Mouse (Mus musculus) mature B cell (primary cell): ENCODE data around the gene Kif17.

Experiments
- in situ Hi-C: fragments of 300-500 bp; cut with MboI; formaldehyde crosslinking; loops from 2 replicates; pipeline ENCODE4 v1.14.3; 2019

Kif17 gene

DNA sequence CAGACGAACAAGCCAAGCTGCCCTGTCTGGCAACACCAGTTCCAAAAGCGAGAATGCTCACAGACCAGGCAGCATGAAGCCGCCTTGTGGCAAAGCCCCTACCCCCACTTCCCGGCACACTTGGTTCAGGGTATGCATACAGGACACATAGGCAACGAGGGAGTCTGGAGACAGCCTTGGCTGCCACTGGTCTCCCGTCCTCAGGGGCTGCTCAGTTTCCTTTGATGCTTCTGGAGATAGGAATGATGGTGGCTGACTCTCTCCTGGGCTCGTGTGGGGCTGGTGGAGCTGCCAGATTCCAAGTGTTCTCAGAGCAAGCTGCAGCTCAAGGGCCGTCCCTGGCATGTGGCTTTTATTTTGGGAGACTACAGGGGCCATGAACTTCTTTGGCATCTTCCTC lies 91.2 kb downstream of the Kif17 start:
- in situ Hi-C loops, result no loop called here

DNA sequence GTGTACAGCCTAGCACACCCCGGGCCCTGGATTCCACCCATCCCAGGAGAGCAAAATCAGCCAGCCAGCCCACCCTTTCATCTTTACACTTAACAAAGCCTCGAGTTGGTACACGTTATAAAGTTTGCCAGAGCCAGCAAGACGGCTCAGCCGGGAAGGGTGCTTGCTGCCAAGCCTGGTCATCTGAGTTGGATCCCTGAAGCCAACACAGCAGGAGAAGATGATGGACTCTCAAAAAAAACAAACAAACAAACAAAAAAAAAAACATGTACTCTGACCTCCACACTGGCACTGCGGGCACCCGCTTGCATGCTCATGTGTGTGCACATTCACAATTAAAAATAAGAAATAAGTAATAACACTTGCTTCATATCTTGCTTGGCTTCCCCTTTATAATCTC lies 91.8 kb downstream of the Kif17 start:
- in situ Hi-C loops, result no loop called here

DNA sequence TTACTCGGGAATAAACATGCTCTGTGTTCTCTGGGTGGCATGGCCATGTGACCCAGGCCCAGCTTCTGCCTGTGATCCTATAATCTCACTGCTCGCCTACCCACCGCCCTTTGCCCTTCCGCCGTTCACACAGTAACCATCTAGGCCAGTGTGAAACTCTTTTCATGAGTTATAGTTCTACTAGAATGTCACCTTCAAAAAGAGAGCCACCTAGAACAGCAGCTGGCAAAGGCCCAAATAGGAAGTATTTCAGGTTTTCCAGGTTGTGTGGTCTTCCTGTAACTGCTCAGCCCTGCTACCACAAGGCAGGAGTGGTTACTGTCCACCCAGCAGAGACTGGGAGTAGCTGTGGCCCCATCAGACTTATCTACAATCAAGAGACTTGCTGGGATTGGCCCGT lies 92.5 kb downstream of the Kif17 start:
- in situ Hi-C loops, result no loop called here

DNA sequence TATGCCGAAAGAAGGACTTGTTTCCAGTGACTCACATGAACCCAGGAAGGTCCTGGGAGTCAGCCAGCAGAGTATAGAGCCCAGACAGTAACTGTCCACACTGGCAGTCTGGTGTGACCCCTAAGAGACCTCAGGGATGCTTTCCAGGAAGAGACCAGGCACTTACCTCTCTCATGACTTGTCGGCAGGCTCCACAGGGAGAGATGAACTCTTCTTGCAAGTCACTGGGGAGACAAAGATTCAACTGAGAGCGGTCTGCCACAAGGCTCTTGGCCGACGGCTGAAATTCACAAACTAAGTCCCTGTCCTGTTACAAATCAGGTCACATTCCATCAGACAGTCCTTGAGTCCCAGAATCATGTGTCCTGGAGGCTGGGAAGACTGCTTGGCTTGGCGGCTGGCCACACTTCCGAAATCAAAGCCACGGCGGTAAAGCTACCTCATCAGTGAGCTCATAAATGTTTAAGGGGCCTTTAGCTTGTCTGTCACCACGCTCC lies 93.2 kb downstream of the Kif17 start:
- in situ Hi-C loops, result no loop called here

DNA sequence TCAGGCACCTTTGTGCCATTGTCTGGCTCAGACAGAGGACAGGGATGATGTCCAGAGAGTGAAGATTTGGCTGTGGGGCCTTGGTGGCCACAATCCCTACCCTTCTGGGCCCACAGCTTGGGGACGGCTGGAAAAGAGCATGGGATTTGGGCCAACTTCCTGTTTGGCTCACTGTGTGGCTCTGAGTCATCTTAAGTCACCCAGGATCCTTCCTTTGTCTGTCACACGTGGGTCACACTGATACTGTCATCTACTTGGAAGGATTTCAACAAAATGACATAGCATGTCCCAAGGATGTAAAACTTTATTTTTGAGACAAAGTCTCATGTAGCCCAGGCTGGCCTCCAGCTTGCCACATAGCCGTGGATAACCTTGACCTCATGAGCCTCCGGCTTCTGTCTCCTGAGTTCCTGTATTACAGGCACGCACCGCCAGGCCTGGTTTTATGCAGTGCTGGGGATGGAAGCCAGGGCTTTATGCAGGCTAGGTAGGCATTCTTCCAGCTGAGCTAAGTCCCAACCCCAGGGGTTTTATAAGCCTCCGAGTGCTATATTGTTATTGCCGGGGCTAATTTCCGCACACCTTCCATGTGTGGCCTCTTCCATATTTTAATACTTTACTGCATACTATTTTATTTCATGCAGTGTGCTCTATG lies 94.8 kb downstream of the Kif17 start:
- in situ Hi-C loops, result no loop called here

DNA sequence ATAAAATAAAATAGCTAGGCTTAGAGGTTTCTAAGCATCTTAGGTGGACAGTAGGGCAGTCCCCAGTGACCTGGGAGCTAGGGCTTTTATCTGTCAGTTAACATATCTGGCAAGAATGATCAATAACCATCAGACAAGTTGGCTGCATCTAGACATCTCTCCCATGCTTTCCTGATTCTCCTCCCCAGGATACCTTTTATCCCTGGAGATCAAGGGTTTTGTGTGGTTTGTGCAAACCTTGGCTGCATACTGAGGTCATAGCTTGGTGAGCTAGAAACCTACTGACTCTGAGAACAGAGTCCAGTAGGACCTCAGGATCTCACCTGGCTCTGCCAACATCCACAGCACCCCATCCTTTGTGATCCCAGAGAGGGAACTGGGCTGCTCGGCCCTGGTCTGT lies 97.0 kb downstream of the Kif17 start:
- in situ Hi-C loops, result no loop called here

DNA sequence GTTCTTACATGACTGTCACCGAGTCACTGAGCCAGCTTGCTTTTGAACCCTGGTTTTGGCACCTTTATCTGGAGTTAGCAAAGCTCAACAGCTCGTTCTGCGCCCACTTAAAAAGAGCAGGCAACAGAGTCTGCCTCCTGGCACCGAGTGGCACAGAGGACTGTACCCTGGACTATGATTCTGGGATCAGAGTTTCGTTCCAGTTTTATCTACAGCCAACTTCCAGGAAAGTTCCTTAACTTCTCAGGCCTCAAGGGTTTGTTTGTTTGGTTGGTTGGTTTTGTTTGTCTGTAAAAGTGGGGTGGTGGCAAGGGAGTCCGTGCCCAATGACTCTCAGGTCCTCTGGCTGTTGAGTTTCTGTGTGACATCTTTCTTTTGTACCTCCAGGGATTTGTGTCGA lies 98.5 kb downstream of the Kif17 start:
- in situ Hi-C loops, result no loop called here
